Mouse (Mus musculus) kidney, adult 11 months (tissue): Measurements from ENCODE around the gene Il10.

Experiments
- DNase-seq: peaks from one replicate; pipeline ENCODE4 v3.0.0; 2022

The Il10 gene

DNA sequence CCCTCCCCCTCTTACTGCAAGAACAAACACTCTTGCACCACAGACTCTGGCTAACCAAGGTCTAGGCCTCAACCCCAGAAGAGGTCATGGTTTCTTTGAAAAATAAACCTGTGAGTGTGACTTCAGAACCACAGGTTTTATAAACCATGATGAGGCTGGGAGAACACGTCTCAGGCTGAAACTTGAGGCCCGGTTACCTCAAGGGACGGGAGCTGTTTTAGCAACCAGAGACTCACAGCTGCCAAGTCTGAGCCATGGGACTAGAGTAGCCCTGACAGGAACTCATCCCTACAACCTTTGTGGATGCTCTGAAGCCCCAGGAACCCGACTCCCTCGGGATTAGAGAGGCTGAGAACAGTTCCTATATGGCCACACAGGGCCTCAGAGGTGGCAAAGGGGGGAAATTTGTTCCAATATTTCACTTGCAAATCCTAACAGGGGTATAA is 29.7 kb downstream of the Il10 start:
- no peak for DNase-seq

DNA sequence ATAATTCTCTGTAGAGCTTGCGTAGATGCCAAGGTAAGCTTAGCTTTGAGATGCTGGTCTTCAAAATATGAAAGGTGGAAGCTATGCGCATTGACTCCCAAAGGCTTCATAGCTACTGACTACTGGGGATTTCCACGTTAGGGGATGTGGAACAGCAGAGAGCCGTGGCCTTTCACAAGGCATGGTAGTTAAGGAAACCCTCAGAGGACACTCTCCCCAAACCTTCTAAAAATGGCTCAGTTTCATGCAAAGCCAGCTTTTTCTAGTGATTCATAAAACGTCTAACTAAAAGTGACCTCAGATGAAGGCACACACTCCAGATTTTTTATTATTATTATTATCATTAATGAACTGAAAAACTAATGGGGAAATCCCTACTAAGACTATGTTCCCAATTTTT is 30.4 kb downstream of the Il10 start:
- no peak for DNase-seq

- DNase-seq: no peak
Measured at GRCm38 (mm10) chr1:131050617-131051016, 31.0 kb downstream of the Il10 start.

DNA sequence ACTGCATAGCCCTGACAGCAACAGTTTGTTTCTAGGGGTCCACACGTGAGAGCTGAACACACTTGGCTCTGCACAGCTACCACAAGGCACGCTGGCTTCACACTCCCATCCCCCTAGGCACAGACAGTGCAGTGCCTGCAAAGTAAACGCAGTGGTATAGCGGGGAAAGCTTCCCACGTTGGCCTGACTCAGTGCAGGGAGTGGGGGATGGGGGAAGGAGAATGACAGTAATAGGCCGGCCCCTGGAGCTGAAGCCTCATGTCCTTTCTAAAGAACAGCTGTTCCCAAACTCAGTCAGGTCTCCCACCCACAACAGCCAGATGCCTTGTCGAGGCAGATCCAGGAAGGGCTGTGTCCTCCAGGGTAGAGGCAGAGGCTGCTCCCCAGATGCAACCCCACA is 31.4 kb downstream of the Il10 start:
- no peak for DNase-seq

DNA sequence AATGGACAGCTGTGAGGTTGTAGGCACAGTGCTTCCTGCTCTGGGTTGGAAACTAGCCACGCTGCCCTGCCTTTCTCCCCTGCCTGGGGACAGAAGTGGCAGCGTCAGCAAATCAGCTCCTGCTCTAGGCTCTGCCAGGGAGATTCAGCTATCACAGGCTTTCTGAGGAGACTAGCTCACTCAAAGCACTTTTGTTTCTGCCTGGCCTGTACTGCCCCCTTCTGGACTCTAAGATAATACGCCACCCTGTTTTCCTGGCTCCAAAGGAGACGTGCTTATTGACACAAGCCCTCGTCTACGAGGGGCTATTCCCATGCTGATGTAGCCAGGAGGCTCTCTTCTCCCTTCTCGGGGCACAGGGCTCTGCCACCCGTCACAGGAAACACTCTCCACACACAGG is 33.6 kb downstream of the Il10 start:
- DNase-seq: peak; percentile 72

DNA sequence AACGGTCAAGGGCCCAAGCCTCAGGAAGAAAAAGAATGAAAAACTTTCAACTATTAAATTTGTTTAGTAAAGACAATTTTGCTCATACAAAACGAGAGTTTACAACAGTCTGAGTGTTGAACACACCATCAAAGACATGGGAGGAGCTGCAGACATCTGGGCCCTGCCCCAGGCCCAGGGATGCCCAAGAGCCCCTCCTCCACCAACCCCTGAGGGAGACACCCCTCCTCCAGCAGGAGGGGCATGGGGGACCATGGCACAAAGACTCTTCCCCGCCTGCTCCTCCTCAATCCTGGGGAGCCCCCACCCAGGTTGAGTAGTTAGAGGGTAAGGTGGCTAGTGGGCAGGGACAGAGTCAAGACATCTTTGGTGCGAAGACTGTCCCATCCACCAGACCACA is 34.0 kb downstream of the Il10 start:
- DNase-seq: no peak

GRCm38 (mm10) chr1:131054251-131054650 is 34.6 kb downstream of the Il10 start:
- no peak for DNase-seq

DNA sequence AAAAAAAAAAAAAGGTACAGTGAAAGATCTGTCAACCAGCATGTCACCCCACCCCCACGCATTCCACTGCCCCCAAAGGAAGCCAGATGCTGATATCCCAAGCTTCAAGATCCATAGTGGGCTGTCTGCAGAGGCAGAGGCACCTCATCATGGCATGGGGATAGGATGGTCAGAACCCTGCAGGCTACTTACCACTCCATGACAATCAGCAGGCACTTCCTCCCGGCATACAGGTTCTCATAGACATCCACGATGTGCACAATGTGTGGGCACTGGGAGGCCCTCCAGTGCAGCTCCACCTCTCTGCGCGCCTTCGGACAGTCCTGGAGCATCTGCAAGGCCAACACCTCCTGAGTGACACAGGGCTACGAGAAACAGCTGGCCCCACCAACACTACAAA is 38.8 kb downstream of the Il10 start:
- DNase-seq: no peak

DNA sequence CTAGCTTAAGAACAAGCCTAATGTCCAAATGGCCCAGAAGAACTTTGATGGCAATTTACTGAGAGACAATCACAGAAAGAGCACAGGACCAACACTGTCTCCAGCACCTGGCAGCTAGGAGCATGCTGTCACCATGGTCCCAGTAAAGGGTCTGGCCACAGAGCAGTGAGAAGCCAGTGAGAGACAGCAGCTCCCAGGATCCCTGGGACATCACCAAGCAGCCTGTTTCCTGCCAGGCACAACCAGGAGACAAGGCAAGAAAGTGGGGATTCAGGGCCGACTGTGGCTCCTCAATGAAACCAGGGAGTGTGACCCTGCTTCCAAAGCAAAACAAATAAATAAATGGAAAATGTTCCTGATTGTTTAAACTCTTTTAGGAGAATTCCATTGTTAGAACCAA is 39.8 kb downstream of the Il10 start:
- DNase-seq: no peak

DNA sequence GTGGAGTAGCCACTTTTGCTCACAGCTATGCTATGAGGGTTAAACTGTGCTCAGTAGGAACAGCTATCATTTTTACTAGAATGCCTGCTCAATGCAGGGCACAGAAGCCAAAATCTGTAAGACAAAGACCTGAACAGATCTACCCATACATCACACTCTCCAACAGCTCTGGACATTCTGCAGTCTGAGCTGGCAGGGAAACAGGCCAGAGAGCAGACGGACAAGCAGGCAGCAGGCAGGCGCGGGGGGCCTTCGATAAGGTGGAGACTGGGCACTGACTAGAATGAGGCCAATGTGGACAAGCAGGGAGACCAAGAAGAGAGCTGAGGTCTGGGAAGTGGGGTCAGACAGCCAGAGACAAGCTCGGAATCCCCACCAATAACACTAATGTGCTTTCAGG is 40.2 kb downstream of the Il10 start:
- DNase-seq: no peak

- DNase-seq: no peak
Measured at GRCm38 (mm10) chr1:131060290-131061253, 40.9 kb downstream of the Il10 start.

- no peak for DNase-seq
Measured at GRCm38 (mm10) chr1:131061740-131062254, 42.2 kb downstream of the Il10 start.

DNA sequence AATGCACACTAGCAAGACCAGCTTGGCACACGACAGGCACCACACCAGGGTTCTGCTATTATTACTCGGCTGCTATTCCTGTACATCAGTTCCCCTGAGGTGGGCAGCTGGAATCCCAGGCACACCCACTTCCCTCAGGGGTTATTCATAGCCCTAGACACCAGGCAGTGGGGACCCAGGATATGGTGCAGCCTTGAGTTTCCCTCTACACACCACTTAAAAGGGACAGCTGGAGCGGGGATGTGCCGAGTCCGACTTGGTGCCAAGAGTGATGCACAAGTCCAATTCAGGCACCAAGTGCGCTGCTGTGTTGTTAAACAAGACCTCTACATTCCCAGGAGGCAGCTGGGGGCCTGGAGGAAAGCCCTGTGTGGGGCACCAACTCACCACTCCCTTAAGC is 43.2 kb downstream of the Il10 start:
- no peak for DNase-seq

DNA sequence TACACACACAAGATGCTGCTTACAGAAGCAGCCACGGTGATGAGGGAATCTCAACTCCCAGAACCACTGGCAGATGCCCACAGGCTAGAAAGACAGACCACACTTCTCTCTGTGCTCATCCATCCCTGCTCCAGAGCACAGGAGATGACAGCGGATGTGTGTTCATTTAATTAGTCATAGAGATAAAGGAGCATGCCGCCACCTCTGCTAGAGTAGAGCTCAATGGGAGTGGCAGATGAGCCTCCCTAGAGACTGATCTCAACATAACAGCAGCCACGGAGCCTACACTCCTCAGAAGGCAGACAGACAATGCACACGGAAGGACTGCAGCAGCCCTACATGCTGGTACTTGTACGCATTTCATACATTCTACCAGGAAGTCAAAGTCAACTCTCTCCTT is 44.6 kb downstream of the Il10 start:
- DNase-seq: no peak

DNA sequence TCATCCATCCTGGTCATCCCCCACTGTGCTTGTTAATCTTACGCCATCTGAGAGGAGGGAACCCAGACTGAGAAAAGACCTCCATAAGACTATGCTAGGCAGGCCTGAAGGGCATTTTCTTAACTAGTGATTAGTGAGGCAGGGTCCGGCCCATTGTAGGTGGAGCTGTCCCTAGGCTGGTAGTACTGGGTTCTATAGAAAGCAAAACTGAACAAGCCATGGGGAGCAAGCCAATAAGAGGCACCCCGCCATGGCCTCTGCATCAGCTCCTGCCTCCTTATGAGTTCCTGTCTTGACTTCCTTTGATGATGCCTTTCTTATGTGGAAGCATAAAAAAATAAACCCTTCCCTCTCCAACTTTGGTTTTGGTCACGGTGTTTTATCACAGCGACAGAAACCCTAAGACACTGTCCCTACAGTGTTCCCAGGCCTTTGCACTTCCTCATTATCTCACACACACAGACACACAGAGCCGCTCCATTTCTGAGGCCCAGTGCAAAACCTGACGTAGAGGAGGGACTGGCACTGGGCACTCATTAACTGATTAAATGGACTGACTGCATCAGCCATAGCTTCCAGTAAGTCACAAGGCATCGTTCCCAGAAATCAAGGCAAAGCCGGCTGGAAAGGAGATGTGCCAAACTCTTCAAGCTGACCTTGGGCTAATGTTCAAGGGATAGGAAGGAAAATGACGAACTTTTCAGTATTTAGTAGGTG is 48.5 kb downstream of the Il10 start:
- peak; percentile 69 for DNase-seq

GRCm38 (mm10) chr1:131069010-131069409 is 49.4 kb downstream of the Il10 start:
- no peak for DNase-seq

GRCm38 (mm10) chr1:131072376-131072990 is 52.8 kb downstream of the Il10 start:
- no peak for DNase-seq

GRCm38 (mm10) chr1:131074524-131074938 is 54.9 kb downstream of the Il10 start:
- DNase-seq: no peak
